Mouse (Mus musculus) neural tube, embryonic 12.5 days (tissue): ENCODE data around the gene Crot. TPM values are rescaled to one million over a fixed set of nuclear protein-coding genes. Genes with fewer than 3 reads are reported as not detected.
A peak's percentile ranks its signal among the peaks of the same experiment; 100 is the strongest.
"Not testable (repeated sequence)": the region's sequence is repeated elsewhere in the genome, so short reads cannot be mapped to it uniquely, and the experiment has no call there.

ENCODE experiments used
- ATAC-seq: fragments of 200-750 bp; cut with Nextera tagmentation; 2 replicates; pipeline ENCODE4 v1.8.0; 2017; ENCODE audit warnings: low read depth, mild to moderate bottlenecking, moderate TSS enrichment, moderate library complexity; ENCODE audit not compliant: low FRiP score
- H3K27ac ChIP-seq: fragments of 300-500 bp; sonication (generic); 2 replicates; pipeline ENCODE4 v1.5.1; 2016
- H3K27me3 ChIP-seq: fragments of 300-500 bp; sonication (generic); replicated peaks from 2 replicates; pipeline ENCODE4 v1.6.1; 2016; ENCODE audit warnings: mild to moderate bottlenecking
- H3K36me3 ChIP-seq: fragments of 300-500 bp; sonication (generic); 2 replicates; pipeline ENCODE4 v1.6.1; 2016; ENCODE audit warnings: mild to moderate bottlenecking
- H3K4me1 ChIP-seq: fragments of 300-500 bp; sonication (generic); 2 replicates; pipeline ENCODE4 v1.6.1; 2016
- H3K4me2 ChIP-seq: fragments of 300-500 bp; sonication (generic); replicated peaks from 2 replicates; pipeline ENCODE4 v1.6.1; 2016; ENCODE audit warnings: mild to moderate bottlenecking
- H3K4me3 ChIP-seq: fragments of 300-500 bp; sonication (generic); 2 replicates; pipeline ENCODE4 v1.5.1; 2016
- H3K9ac ChIP-seq: fragments of 300-500 bp; sonication (generic); 2 replicates; pipeline ENCODE4 v1.6.1; 2016; ENCODE audit warnings: mild to moderate bottlenecking
- H3K9me3 ChIP-seq: fragments of 300-500 bp; sonication (generic); 2 replicates; pipeline ENCODE4 v1.6.1; 2016; ENCODE audit warnings: mild to moderate bottlenecking
- WGBS: fragments of 180-500 bp; shearing (Covaris S2); methylation state at CpG from one replicate; pipeline ENCODE4 v1.1.7; 2016; 5-methylcytosine and 5-hydroxymethylcytosine counted together
- polyA plus RNA-seq: library from polyadenylated mRNA; unstranded; fragments of >200 nt; fragmentation: Nextera tagmentation; extraction: Ambion mirVana; gene quantifications from 2 replicates; pipeline ENCODE4 v1.2.1, GENCODE M21; 2016

Gene Crot
- polyA plus RNA-seq, 1 experiment from 2014 or later: 33.1 TPM

GRCm38 (mm10) chr5:8987925-8988324 is 9.2 kb downstream of the Crot start:
- WGBS: 92% methylated on average over 5 of the region's 5 CpGs
- ATAC-seq: no peak
- no peaks in the 10 kb centered on the region for H3K9me3 ChIP-seq
- no peaks in the 10 kb centered on the region for H3K4me1 ChIP-seq
- peaks cover 33% of the 10 kb centered on the region for H3K36me3 ChIP-seq
- H3K4me3 ChIP-seq: no peak overlapping the region
- no peak overlapping the region for H3K9ac ChIP-seq
- H3K27me3 ChIP-seq: no peaks in the 10 kb centered on the region
- H3K27ac ChIP-seq: no peak overlapping the region
- H3K4me2 ChIP-seq: no peak overlapping the region

- no peaks in the 10 kb centered on the region for H3K4me1 ChIP-seq
- no peak overlapping the region for H3K27ac ChIP-seq
- no peaks in the 10 kb centered on the region for H3K27me3 ChIP-seq
- H3K4me3 ChIP-seq: no peak overlapping the region
- H3K9me3 ChIP-seq: no peaks in the 10 kb centered on the region
- no peak for ATAC-seq
- WGBS: 94% methylated on average over 3 of the region's 3 CpGs
- H3K4me2 ChIP-seq: no peak overlapping the region
- H3K36me3 ChIP-seq: peaks cover 36% of the 10 kb centered on the region
- no peak overlapping the region for H3K9ac ChIP-seq
These were observed 11.7 kb downstream of the Crot start for GRCm38 (mm10) chr5:8985470-8985869.

DNA sequence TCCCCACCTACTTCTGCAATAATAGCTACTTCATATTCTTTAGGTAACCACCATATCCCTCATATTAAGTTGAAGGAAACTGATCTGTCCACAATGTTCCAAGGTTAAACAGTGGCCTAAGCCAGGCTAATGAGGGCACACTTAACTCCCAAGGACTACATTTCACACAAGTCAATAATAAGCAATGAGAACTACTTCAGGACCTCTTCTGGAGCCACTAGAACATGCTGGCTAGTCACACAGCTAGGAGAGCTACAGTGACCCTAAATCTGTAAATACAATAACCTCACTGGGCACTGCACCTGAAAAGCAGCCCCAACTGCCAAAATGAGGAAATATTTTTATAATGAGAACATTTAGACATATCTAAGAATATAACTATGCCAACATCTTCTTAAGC is 22.4 kb downstream of the Crot start:
- Histone ChIP-seq H3K9ac (no peak overlapping the region), H3K4me1 (no peaks in the 10 kb centered on the region), H3K4me2 (no peak overlapping the region), H3K4me3 (no peak overlapping the region), H3K27ac (no peak overlapping the region), H3K36me3 (peaks cover 30% of the 10 kb centered on the region), H3K9me3 (no peaks in the 10 kb centered on the region), H3K27me3 (no peaks in the 10 kb centered on the region)
- ATAC-seq: no peak

GRCm38 (mm10) chr5:8972355-8972754 is 24.8 kb downstream of the Crot start:
- Histone ChIP-seq H3K36me3 (peaks cover 42% of the 10 kb centered on the region), H3K4me2 (no peak overlapping the region), H3K4me3 (no peak overlapping the region), H3K4me1 (no peaks in the 10 kb centered on the region), H3K9ac (no peak overlapping the region), H3K9me3 (no peaks in the 10 kb centered on the region), H3K27me3 (no peaks in the 10 kb centered on the region), H3K27ac (no peak overlapping the region)
- WGBS: 46% methylated on average over 7 of the region's 7 CpGs
- no peak for ATAC-seq

DNA sequence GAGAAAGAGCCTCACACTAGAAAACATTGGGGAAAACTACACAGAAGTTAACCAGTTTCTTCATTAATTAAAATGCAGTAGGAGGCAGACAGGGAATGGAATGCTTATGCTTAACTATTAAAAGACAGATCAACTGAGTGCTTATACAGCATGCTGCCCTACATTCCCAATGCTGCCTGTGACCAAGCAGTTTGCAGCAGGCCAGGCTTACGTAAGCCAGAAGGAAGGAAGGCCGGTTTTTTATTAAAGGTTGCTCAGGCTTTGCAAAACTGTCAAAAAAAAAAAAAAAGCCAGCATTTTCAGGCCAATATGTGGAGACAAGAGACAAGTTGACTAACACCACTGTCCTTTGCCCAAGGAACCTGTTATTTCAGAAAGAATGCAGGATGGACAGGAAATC is 26.4 kb downstream of the Crot start:
- WGBS: 100% methylated on average over 2 of the region's 2 CpGs

DNA sequence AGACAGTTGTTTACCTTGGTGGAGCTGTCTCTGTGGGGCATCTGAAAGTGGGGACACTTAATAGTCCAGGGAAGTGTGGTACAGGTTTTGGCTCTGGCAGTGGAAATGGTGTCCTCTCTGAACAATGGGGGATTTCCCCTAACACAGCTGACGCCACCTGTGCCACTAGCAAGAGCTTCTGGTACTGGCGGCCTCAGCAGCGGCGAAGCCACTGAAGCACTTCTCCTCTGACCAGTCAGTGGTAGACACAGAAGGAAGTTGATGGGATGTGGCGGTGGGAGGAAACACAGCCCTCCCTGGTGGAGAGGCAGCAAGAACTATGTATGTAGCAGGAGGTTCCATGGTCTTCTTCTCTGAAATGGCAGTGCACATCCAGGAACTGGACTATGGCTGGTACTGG is 32.6 kb downstream of the Crot start:
- Histone ChIP-seq H3K9me3 (no peaks in the 10 kb centered on the region), H3K27ac (no peak overlapping the region), H3K4me2 (no peak overlapping the region), H3K27me3 (no peaks in the 10 kb centered on the region), H3K4me3 (no peak overlapping the region), H3K9ac (no peak overlapping the region), H3K4me1 (no peaks in the 10 kb centered on the region), H3K36me3 (peaks cover 46% of the 10 kb centered on the region)
- 99% methylated on average over 5 of the region's 5 CpGs for WGBS
- ATAC-seq: no peak

More for the DNA sequence above, 26.4 kb downstream of the Crot start:
- no peaks in the 10 kb centered on the region for H3K27me3 ChIP-seq
- no peak overlapping the region for H3K9ac ChIP-seq
- H3K9me3 ChIP-seq: no peaks in the 10 kb centered on the region
- peaks cover 52% of the 10 kb centered on the region for H3K36me3 ChIP-seq
- no peak overlapping the region for H3K4me2 ChIP-seq
- no peak for ATAC-seq
- H3K27ac ChIP-seq: no peak overlapping the region
- no peak overlapping the region for H3K4me3 ChIP-seq
- H3K4me1 ChIP-seq: no peaks in the 10 kb centered on the region

GRCm38 (mm10) chr5:8960534-8960933 is 36.6 kb downstream of the Crot start:
- H3K36me3 ChIP-seq: peaks cover 20% of the 10 kb centered on the region
- no peak overlapping the region for H3K27ac ChIP-seq
- H3K9ac ChIP-seq: no peak overlapping the region
- peak; percentile 37; the same call in 1 of the 2 replicates for ATAC-seq
- no peak overlapping the region for H3K4me2 ChIP-seq
- H3K27me3 ChIP-seq: no peaks in the 10 kb centered on the region
- H3K9me3 ChIP-seq: no peaks in the 10 kb centered on the region
- WGBS: 75% methylated on average over 4 of the region's 4 CpGs
- no peak overlapping the region for H3K4me3 ChIP-seq
- H3K4me1 ChIP-seq: no peaks in the 10 kb centered on the region

GRCm38 (mm10) chr5:8955544-8955943 is 41.6 kb downstream of the Crot start:
- Histone ChIP-seq H3K9ac (no peak overlapping the region), H3K27me3 (no peaks in the 10 kb centered on the region), H3K27ac (no peak overlapping the region), H3K36me3 (no peaks in the 10 kb centered on the region), H3K4me3 (no peak overlapping the region), H3K9me3 (no peaks in the 10 kb centered on the region), H3K4me1 (no peaks in the 10 kb centered on the region), H3K4me2 (no peak overlapping the region)
- ATAC-seq: no peak
- WGBS: 93% methylated on average over 3 of the region's 3 CpGs

DNA sequence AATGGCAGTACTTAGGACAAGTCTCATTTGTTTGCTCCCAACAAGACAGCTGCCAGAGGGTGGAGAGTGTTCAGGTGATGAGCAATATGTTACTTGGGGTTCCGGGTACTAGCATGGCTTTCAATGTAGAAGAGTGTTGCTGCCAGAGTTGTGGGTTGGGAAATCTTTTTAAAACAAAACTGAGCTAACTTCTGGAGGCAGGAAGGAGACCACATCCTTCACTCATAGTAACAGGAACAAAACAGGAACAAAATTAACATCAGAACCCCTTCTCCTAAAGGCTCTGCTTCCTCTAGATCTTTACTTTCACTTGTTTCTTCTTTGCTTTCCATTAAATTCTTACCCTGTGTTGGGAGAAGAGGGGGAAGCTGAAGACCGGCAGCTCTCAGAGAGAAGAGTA is 43.5 kb downstream of the Crot start:
- no peak overlapping the region for H3K4me2 ChIP-seq
- no peaks in the 10 kb centered on the region for H3K4me1 ChIP-seq
- WGBS: 92% methylated on average over 2 of the region's 2 CpGs
- no peak overlapping the region for H3K4me3 ChIP-seq
- H3K9me3 ChIP-seq: no peaks in the 10 kb centered on the region
- no peaks in the 10 kb centered on the region for H3K36me3 ChIP-seq
- no peak overlapping the region for H3K27ac ChIP-seq
- no peak for ATAC-seq
- H3K9ac ChIP-seq: no peak overlapping the region
- H3K27me3 ChIP-seq: no peaks in the 10 kb centered on the region

- no peak overlapping the region for H3K4me3 ChIP-seq
- H3K9ac ChIP-seq: no peak overlapping the region
- no peak overlapping the region for H3K4me2 ChIP-seq
- no peaks in the 10 kb centered on the region for H3K27me3 ChIP-seq
- H3K36me3 ChIP-seq: no peaks in the 10 kb centered on the region
- ATAC-seq: no peak
- no peaks in the 10 kb centered on the region for H3K4me1 ChIP-seq
- H3K27ac ChIP-seq: no peak overlapping the region
- 75% methylated on average over 4 of the region's 4 CpGs for WGBS
- no peaks in the 10 kb centered on the region for H3K9me3 ChIP-seq
These were observed 49.6 kb downstream of the Crot start for GRCm38 (mm10) chr5:8947423-8948110.

DNA sequence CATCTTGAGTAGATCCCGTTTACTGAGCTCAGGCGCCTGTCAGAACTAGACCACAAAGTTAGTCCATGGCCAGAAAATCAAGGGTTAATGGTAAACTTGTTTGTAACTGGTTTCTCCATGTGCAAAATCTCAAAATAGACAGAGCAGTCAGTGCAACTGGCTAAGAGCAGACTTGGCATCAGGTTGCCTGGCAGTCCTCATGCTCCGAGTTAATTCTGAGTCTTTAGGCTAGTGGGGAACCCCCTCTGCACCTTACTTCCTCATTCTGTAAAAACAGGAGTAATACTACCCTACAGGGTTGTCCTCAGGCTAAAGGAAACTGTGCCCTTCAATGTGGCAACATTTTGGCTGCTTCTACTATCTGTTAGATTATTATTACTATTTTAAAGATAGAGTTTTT is 53.3 kb downstream of the Crot start:
- Histone ChIP-seq H3K9me3 (no peaks in the 10 kb centered on the region), H3K27me3 (no peaks in the 10 kb centered on the region), H3K27ac (no peak overlapping the region), H3K36me3 (no peaks in the 10 kb centered on the region), H3K4me3 (no peak overlapping the region), H3K4me2 (no peak overlapping the region), H3K4me1 (no peaks in the 10 kb centered on the region), H3K9ac (no peak overlapping the region)
- no peak for ATAC-seq
- 90% methylated on average over 3 of the region's 3 CpGs for WGBS

DNA sequence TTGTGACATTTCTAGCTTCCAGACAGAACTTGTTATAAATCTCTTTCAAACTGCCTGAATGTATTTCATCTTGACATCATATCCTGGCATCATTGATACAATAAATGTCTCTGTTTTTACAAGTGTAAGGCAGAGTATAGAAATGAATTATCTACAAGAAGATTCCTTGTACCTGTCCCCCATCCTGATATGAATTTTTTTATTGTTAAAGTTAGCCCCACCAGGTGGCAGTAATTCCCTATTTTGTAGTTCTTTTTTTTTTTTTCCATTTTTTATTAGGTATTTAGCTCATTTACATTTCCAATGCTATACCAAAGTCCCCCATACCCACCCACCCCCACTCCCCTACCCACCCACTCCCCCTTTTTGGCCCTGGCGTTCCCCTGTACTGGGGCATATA is 55.9 kb downstream of the Crot start:
- no CpG with 5 or more reads among the region's 1 CpGs for WGBS
- ATAC-seq, H3K4me1 ChIP-seq: not testable (repeated sequence)

DNA sequence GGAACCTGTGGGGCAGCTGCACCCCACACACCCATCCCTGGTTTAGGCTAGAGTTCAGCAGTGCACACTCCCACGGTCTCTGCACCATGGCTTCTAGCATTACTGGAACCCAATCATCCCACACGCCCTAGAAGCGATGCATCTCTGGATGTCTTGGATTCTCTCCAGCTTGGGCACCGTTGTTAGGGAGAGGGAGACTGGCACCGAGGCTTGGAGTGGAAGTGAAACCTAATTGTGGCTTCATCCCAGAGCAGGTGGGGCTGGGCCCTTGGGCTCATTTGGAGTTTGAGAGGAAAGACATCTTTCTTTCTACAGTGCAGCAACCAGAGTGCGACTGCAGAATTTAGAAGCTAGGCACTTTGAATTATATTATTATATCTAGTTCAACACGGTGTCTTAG is 59.2 kb downstream of the Crot start:
- H3K27me3 ChIP-seq: no peaks in the 10 kb centered on the region
- ATAC-seq: no peak
- H3K4me2 ChIP-seq: no peak overlapping the region
- H3K27ac ChIP-seq: no peak overlapping the region
- H3K9ac ChIP-seq: no peak overlapping the region
- no peak overlapping the region for H3K4me3 ChIP-seq
- no peaks in the 10 kb centered on the region for H3K4me1 ChIP-seq
- 89% methylated on average over 7 of the region's 7 CpGs for WGBS
- H3K9me3 ChIP-seq: no peaks in the 10 kb centered on the region
- H3K36me3 ChIP-seq: no peaks in the 10 kb centered on the region

More for the DNA sequence above, 55.9 kb downstream of the Crot start:
- not testable (repeated sequence) for H3K9ac ChIP-seq, H3K9me3 ChIP-seq, H3K27ac ChIP-seq, H3K27me3 ChIP-seq, H3K4me3 ChIP-seq, H3K4me2 ChIP-seq, H3K36me3 ChIP-seq
